8 mouse cellular contexts compared by ENCODE assay signal in genomic region chr19:57193958-57194357, GRCm38 (mm10).
DNase-seq lines count a peak whose midpoint lies in the region; ATAC-seq and TF ChIP-seq lines count a peak whose summit lies in the region.

No protein-coding gene starts in this region.

- no peak overlapping the region for H3K27ac ChIP-seq in forebrain, postnatal 0 days (ENCODE audit: low read depth, low read length)
- H3K27ac ChIP-seq in forebrain, embryonic 15.5 days (replicated peaks): no peak overlapping the region

- no peaks in the 10 kb centered on the region for H3K36me3 ChIP-seq in forebrain, postnatal 0 days (ENCODE audit: insufficient read depth)
- H3K36me3 ChIP-seq in forebrain, embryonic 15.5 days: no peaks in the 10 kb centered on the region

- no peak overlapping the region for H3K9ac ChIP-seq in forebrain, postnatal 0 days
- H3K9ac ChIP-seq in forebrain, embryonic 15.5 days (replicated peaks): no peak overlapping the region

- H3K27me3 ChIP-seq in forebrain, postnatal 0 days (ENCODE audit: insufficient read depth, low read length): no peaks in the 10 kb centered on the region
- 0 out of 2 replicates have a peak, but pooled peaks cover 10% of the 10 kb centered on the region for H3K27me3 ChIP-seq in forebrain, embryonic 15.5 days

- ATAC-seq in forebrain, postnatal 0 days: no peak
- no peak for ATAC-seq in forebrain, embryonic 15.5 days (replicated peaks)
- ATAC-seq in megakaryocyte-erythroid progenitor cell, adult 5-6 weeks (replicated peaks; ENCODE audit: low FRiP score, low TSS enrichment, poor library complexity, severe bottlenecking): peak; percentile 76

- peak overlapping the region; percentile 80; the same call in 1 of the 2 replicates for H3K4me2 ChIP-seq in forebrain, postnatal 0 days (ENCODE audit: low read depth)
- no peak overlapping the region for H3K4me2 ChIP-seq in forebrain, embryonic 15.5 days (replicated peaks)

- TF ChIP-seq CTCF in forebrain, postnatal 0 days (IDR thresholded peaks at IDR 0.05; ENCODE audit: low read depth): peak; percentile 69

- no peak for DNase-seq in forebrain, postnatal 0 days
- peak; percentile 54 for DNase-seq in 416B (ENCODE audit: low read depth)
- DNase-seq in cerebellum, adult 11 months: peak; percentile 73
- DNase-seq in heart, postnatal 4 days: peak; percentile 68
- DNase-seq in ovary, postnatal 36 days (ENCODE audit: low spot score): no peak
- DNase-seq in spleen, postnatal 36 days (ENCODE audit: low spot score in 2 of 2): no peak

- no peaks in the 10 kb centered on the region for H3K9me3 ChIP-seq in forebrain, postnatal 0 days (ENCODE audit: low read length)
- H3K9me3 ChIP-seq in forebrain, embryonic 15.5 days: no peaks in the 10 kb centered on the region

- no peak overlapping the region for H3K4me3 ChIP-seq in forebrain, postnatal 0 days (ENCODE audit: low read depth, low read length)
- H3K4me3 ChIP-seq in forebrain, embryonic 15.5 days: no peak overlapping the region

- WGBS in forebrain, postnatal 0 days: 84% methylated on average over 6 of the region's 6 CpGs
- 87% methylated on average over 6 of the region's 6 CpGs for WGBS in forebrain, embryonic 15.5 days

- peaks cover 22% of the 10 kb centered on the region for H3K4me1 ChIP-seq in forebrain, postnatal 0 days (ENCODE audit: insufficient read depth)
- peaks cover 31% of the 10 kb centered on the region for H3K4me1 ChIP-seq in forebrain, embryonic 15.5 days

Comparison
In these comparisons a context has a peak if more than half of its experiments do, and no peak if none do; other contexts are left out.
1. DNase-seq: peak in 416B (single experiment), cerebellum, adult 11 months (single experiment) and heart, postnatal 4 days (single experiment); none in forebrain, postnatal 0 days (single experiment), ovary, postnatal 36 days (single experiment) and spleen, postnatal 36 days (0 of 2).